Mouse (Mus musculus): ENCODE data around the gene Cldn2. TPM values are rescaled to one million over a fixed set of nuclear protein-coding genes. Genes with fewer than 3 reads are reported as not detected.

Gene Cldn2
- not detected in 4 replicates for total RNA-seq (2023)

GRCm38 (mm10) chrX:139800406-139800878, at the start of gene Cldn2:
Cldn2 (plus strand) TSS chrX:139800828.

DNA sequence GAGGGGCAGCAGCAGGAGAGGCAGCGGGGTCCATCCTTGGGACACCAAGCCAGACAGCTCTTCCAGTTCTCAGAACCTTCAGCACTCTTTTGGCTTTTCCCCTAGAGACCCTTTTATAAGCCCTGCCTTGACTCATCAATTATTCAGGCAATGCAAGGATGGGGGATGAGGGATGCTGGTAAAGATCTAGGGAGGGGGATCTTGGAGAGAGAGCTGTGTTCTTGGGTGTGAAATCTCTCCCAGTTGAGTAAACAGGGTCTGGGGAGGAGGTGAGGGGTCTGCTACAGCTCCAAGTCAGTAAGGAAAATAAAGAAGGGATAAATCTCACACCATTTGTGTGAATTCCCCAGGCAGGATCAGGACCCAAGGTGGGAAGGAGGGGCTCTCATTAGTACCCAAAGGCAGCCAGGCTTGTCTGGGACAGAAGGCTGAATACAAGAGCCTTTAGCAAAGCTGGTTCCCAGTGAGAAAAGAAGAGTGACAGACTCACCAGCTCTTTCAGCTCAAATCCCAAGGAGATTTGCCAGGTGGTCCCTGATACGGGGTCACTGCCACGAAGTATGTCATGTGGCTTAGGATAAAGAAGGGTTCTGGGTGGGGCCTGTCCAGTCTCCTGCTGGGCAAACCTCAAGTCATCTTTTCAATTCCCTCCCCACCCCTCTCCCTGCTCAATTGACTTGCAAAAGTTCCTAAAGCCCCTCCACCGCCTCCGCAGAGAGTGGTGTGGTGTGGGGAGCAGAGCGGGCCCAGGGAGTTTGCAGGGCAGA, 18.2 kb upstream of the Cldn2 start, which contains the start of gene Ripply1:
Gene Ripply1, minus strand, starts transcription at position 76 of the 767 bp plus-strand sequence.

Other genes starting within 250 kb of the Cldn2 start
- gene Rnf128, start 237.5 kb upstream of the Cldn2 start, total RNA-seq (2023) = 0.36 TPM in 1 of 4 replicates, not detected in the others
- gene Tbc1d8b, start 115.8 kb upstream of the Cldn2 start, total RNA-seq (2023) = 9.6 to 11.2 TPM (median 9.7 TPM) in 4 replicates
- not detected in 4 replicates for gene Gm15013, start 86.3 kb upstream of the Cldn2 start, total RNA-seq (2023)
- not detected in 4 replicates for gene Ripply1, start 18.5 kb upstream of the Cldn2 start, total RNA-seq (2023)
- not detected in 4 replicates for gene Morc4, start 70.8 kb downstream of the Cldn2 start, total RNA-seq (2023)
- 22.9 to 33.9 TPM (median 25.4 TPM) in 4 replicates for gene Rbm41, start 197.8 kb downstream of the Cldn2 start, total RNA-seq (2023)